8 mouse cellular contexts compared by ENCODE assay signal in genomic region chr13:62382952-62383351, GRCm38 (mm10). TPM values are rescaled to one million over a fixed set of nuclear protein-coding genes. Genes with fewer than 3 reads are reported as not detected.
DNase-seq lines count a peak whose midpoint lies in the region; ATAC-seq lines count a peak whose summit lies in the region.
"Not testable (repeated sequence)": the region's sequence is repeated elsewhere in the genome, so short reads cannot be mapped to it uniquely, and the experiment has no call there.

Gene Gm3604, minus strand, starts transcription at chr13:62383177.

- WGBS in intestine, embryonic 14.5 days, result 8% methylated on average over 13 of the region's 13 CpGs

- not testable (repeated sequence) for H3K27ac ChIP-seq in intestine, embryonic 14.5 days (ENCODE audit: low read depth)

- not testable (repeated sequence) for ATAC-seq in intestine, embryonic 14.5 days (replicated peaks; ENCODE audit: low FRiP score, low TSS enrichment, low read depth)

- peak; percentile 89 for DNase-seq in ZHBTc4 (ENCODE audit: low read depth, low spot score)
- DNase-seq in embryo, embryonic 11.5 days (ENCODE audit: low read depth, low spot score), result peak; percentile 14
- peak; percentile 20 for DNase-seq in gonadal fat pad, adult 2 months (ENCODE audit: low read depth)
- peak; percentile 71 for DNase-seq in intestine, embryonic 14.5 days (ENCODE audit: low spot score)
- peak; percentile 4 to 8 for DNase-seq in left cerebral cortex, adult 8-10 months (ENCODE audit: low spot score in 2 of 2)
- DNase-seq in lung, postnatal 36 days, result peak; percentile 77
- DNase-seq in retina, embryonic 14.5 days (ENCODE audit: low spot score), result peak; percentile 20
- peak; percentile 55 to 59 for DNase-seq in thymus, postnatal 36 days

- H3K27me3 ChIP-seq in intestine, embryonic 14.5 days (replicated peaks; ENCODE audit: control insufficient read depth, insufficient read depth, low read length), result not testable (repeated sequence)

- H3K4me2 ChIP-seq in intestine, embryonic 14.5 days (ENCODE audit: low read length), result peak within 1 kb of the TSS; percentile 44

- H3K9me3 ChIP-seq in intestine, embryonic 14.5 days (ENCODE audit: control insufficient read depth, low read length), result not testable (repeated sequence)

- H3K4me3 ChIP-seq in intestine, embryonic 14.5 days (ENCODE audit: low read depth, low read length), result peak within 1 kb of the TSS; percentile 44

- peak within 1 kb of the TSS; percentile 49 for H3K9ac ChIP-seq in intestine, embryonic 14.5 days (ENCODE audit: low read length)

- H3K4me1 ChIP-seq in intestine, embryonic 14.5 days (replicated peaks; ENCODE audit: control insufficient read depth, insufficient read depth, low read length), result not testable (repeated sequence)

- not testable (repeated sequence) for H3K36me3 ChIP-seq in intestine, embryonic 14.5 days (ENCODE audit: control insufficient read depth, insufficient read depth, low read length)

RNA-seq across cellular contexts. Expression of gene Gm3604, which starts in this region (rescaled TPM):
- polyA plus RNA-seq in gonadal fat pad, adult 2 months (2012; rRNA removed), result 0.19 and 0.28 TPM in 2 replicates
- polyA plus RNA-seq in intestine, embryonic 14.5 days (2014; fragmentation: Nextera tagmentation; extraction: Ambion mirVana), result 5.0 and 7.6 TPM in 2 replicates
- total RNA-seq in left cerebral cortex, adult 8-10 months (2022), result 1 to 10 TPM; 1.2 to 1.9 (median 1.5) TPM

Comparison
In these comparisons a context has a peak if more than half of its experiments do, and no peak if none do; other contexts are left out.
1. Peak in DNase-seq in gonadal fat pad, adult 2 months; RNA of the gene not detected or under 1 TPM.
2. DNase-seq: peak in every context shown above with its lines; median percentile 89 in ZHBTc4; 77 in lung, postnatal 36 days; 71 in intestine, embryonic 14.5 days; 57 in thymus, postnatal 36 days; 20 in gonadal fat pad, adult 2 months; 20 in retina, embryonic 14.5 days; 14 in embryo, embryonic 11.5 days; 6 in left cerebral cortex, adult 8-10 months.